In genomic region chr16:21242946-21243345, GRCm38 (mm10) we compare ENCODE assay signal across 21 mouse cellular contexts. TPM values are rescaled to one million over a fixed set of nuclear protein-coding genes. Genes with fewer than 3 reads are reported as not detected.
DNase-seq lines count a peak whose midpoint lies in the region; ATAC-seq lines count a peak whose summit lies in the region.
"Had no signal": no experiment of that assay in that cellular context is flagged by ENCODE, and none has a peak within 500 bp of the region (broad histone marks: within the 10 kb centered on the region; RNA-seq: fewer than 3 reads in every experiment).

No protein-coding gene starts in this region.

- H3K4me1 ChIP-seq in midbrain, embryonic 11.5 days (ENCODE audit: control insufficient read depth, insufficient read depth, low read length), result peaks cover 22% of the 10 kb centered on the region
- peaks cover 28% of the 10 kb centered on the region for H3K4me1 ChIP-seq in midbrain, embryonic 14.5 days (ENCODE audit: control insufficient read depth, insufficient read depth, low read length)

- no peaks in the 10 kb centered on the region for H3K36me3 ChIP-seq in midbrain, embryonic 11.5 days (ENCODE audit: control insufficient read depth, insufficient read depth, low read length)
- H3K36me3 ChIP-seq in midbrain, embryonic 14.5 days (ENCODE audit: control insufficient read depth, insufficient read depth, low read length), result no peaks in the 10 kb centered on the region
- H3K36me3 ChIP-seq: limb, embryonic 13.5 days; neural tube, embryonic 12.5 days had no signal

- no peak for ATAC-seq in midbrain, embryonic 11.5 days (ENCODE audit: low FRiP score)
- ATAC-seq in midbrain, embryonic 14.5 days (ENCODE audit: low FRiP score, low TSS enrichment), result no peak
- ATAC-seq: activated CD4-positive, CD25-positive, alpha-beta regulatory T cell, adult 4 months; CD4-positive, CD25-positive, alpha-beta regulatory T cell, adult 4 months; forebrain, embryonic 13.5 days had no signal

- H3K27ac ChIP-seq in midbrain, embryonic 11.5 days (ENCODE audit: low read depth, low read length), result no peak overlapping the region
- H3K27ac ChIP-seq in midbrain, embryonic 14.5 days (replicated peaks; ENCODE audit: low read depth, low read length), result no peak overlapping the region
- H3K27ac ChIP-seq: forebrain, embryonic 13.5 days; heart, adult 2 months; limb, embryonic 13.5 days; liver, embryonic 14.5 days; neural tube, embryonic 12.5 days had no signal

- DNase-seq in heart, adult 11 months, result peak; percentile 79
- no peak for DNase-seq in heart, adult 9 months (ENCODE audit: low spot score in 2 of 2)
- no peak for DNase-seq in midbrain, embryonic 11.5 days (ENCODE audit: low spot score, missing footprints)
- DNase-seq in midbrain, embryonic 14.5 days, result no peak
- DNase-seq in embryo, embryonic 11 days, result peak; percentile 50
- peak; percentile 60 for DNase-seq in neural tube, embryonic 10.5 days (ENCODE audit: extremely low spot score, low spot score)
- no peak for DNase-seq in thymus, postnatal 14 days
- DNase-seq in urinary bladder, postnatal 4 days (ENCODE audit: low spot score in 2 of 2), result no peak
- DNase-seq: adrenal gland, postnatal 14 days; cerebellum, adult 8-10 months; gastrocnemius, postnatal 14 days; heart, adult 2 months; heart, postnatal 36 days; kidney, adult 11 months; thymus, postnatal 36 days had no signal

- no peak overlapping the region for H3K4me2 ChIP-seq in midbrain, embryonic 11.5 days
- H3K4me2 ChIP-seq in midbrain, embryonic 14.5 days (ENCODE audit: low read length), result no peak overlapping the region
- H3K4me2 ChIP-seq: forebrain, embryonic 13.5 days; limb, embryonic 13.5 days; neural tube, embryonic 12.5 days had no signal

- WGBS in midbrain, embryonic 11.5 days, result 27% methylated on average over 8 of the region's 8 CpGs
- 32% methylated on average over 8 of the region's 8 CpGs for WGBS in midbrain, embryonic 14.5 days

- H3K9ac ChIP-seq in midbrain, embryonic 11.5 days (ENCODE audit: low read length), result peak overlapping the region; percentile 24
- no peak overlapping the region for H3K9ac ChIP-seq in midbrain, embryonic 14.5 days (replicated peaks; ENCODE audit: low read length)
- H3K9ac ChIP-seq: forebrain, embryonic 13.5 days; limb, embryonic 13.5 days; liver, embryonic 14.5 days; neural tube, embryonic 12.5 days had no signal

- H3K4me3 ChIP-seq in midbrain, embryonic 11.5 days (ENCODE audit: low read depth, low read length), result no peak overlapping the region
- H3K4me3 ChIP-seq in midbrain, embryonic 14.5 days (replicated peaks; ENCODE audit: low read depth, low read length), result no peak overlapping the region
- H3K4me3 ChIP-seq: forebrain, embryonic 13.5 days; heart, adult 2 months; limb, embryonic 13.5 days; neural tube, embryonic 12.5 days had no signal

- no peaks in the 10 kb centered on the region for H3K9me3 ChIP-seq in midbrain, embryonic 11.5 days (ENCODE audit: control insufficient read depth, low read length)
- H3K9me3 ChIP-seq in midbrain, embryonic 14.5 days (ENCODE audit: control insufficient read depth, low read length), result no peaks in the 10 kb centered on the region
- H3K9me3 ChIP-seq: forebrain, embryonic 13.5 days; limb, embryonic 13.5 days; neural tube, embryonic 12.5 days had no signal

- H3K27me3 ChIP-seq in midbrain, embryonic 11.5 days (ENCODE audit: control insufficient read depth, insufficient read depth, low read length), result peaks cover 16% of the 10 kb centered on the region
- H3K27me3 ChIP-seq in midbrain, embryonic 14.5 days (ENCODE audit: control insufficient read depth, insufficient read depth, low read length), result peaks cover 7% of the 10 kb centered on the region; the same call in 1 of the 2 replicates
- H3K27me3 ChIP-seq: limb, embryonic 13.5 days had no signal

RNA-seq across cellular contexts. Expression of gene Ephb3, which starts 38.4 kb away (rescaled TPM):
- polyA plus RNA-seq in midbrain, embryonic 11.5 days (2014; fragmentation: Nextera tagmentation; extraction: Ambion mirVana), result 7.7 and 9.8 TPM in 2 replicates
- polyA plus RNA-seq in midbrain, embryonic 14.5 days (2014; fragmentation: Nextera tagmentation; extraction: Ambion mirVana), result 12.3 and 14.0 TPM in 2 replicates
- polyA plus RNA-seq: activated CD4-positive, CD25-positive, alpha-beta regulatory T cell, adult 4 months; CD4-positive, CD25-positive, alpha-beta regulatory T cell, adult 4 months had no signal

Comparison
In these comparisons a context has a peak if more than half of its experiments do, and no peak if none do; other contexts are left out.
1. DNase-seq: peak in heart, adult 11 months (single experiment), embryo, embryonic 11 days (single experiment) and neural tube, embryonic 10.5 days (single experiment); none in heart, adult 9 months (0 of 2), midbrain, embryonic 11.5 days (single experiment), midbrain, embryonic 14.5 days (single experiment), thymus, postnatal 14 days (single experiment) and urinary bladder, postnatal 4 days (0 of 2).